Mouse (Mus musculus): ENCODE results near the gene Mfap5. TPM values are rescaled to one million over a fixed set of nuclear protein-coding genes. Genes with fewer than 3 reads are reported as not detected.

Gene Mfap5
- 68.1 and 71.2 TPM in 2 replicates for polyA plus RNA-seq (2012; rRNA removed)

DNA sequence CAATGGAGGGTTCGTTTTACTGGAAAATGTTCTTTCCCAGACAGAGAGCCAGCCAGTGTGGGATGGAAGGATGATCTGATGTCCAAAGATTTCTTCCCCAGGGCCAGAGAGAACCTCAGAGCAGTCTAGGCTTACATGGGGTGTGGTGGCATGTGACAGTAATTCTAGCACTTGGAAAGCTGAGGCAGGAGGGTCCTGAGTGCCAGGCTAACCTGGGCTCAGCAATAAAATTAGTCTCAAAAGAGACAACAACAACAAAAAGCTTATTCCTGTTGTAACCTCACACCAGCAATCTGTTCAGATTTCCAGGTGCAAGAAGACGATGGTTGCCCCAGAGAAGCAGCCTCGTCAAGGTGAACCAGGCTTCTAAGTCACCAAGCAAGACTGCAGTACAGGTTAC is at the start of gene Mfap5:
Gene Mfap5, plus strand, starts transcription at position 301 of the 400 bp plus-strand sequence.

DNA sequence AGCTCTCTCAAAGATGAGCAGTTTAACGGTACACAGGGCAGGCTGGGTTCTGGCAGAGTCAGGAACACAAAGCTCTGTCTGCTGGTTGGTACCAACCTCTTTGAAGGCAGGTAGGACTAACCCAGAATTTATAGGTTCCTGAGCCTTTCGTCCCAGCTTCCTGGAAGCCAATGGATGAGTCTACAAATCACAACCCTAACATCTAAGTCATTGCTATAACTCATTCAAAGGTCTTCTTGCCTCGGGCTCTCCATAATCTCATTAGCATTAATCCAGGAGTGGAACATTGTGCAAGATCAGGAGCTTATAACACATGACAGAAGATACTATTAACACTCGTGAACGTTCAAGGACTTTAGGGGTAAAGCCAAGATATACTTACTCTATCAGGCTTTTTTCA is 7.0 kb upstream of the Mfap5 start, which contains the start of gene Rimklb:
Gene Rimklb, minus strand, starts transcription at position 101 of the 400 bp plus-strand sequence.

DNA sequence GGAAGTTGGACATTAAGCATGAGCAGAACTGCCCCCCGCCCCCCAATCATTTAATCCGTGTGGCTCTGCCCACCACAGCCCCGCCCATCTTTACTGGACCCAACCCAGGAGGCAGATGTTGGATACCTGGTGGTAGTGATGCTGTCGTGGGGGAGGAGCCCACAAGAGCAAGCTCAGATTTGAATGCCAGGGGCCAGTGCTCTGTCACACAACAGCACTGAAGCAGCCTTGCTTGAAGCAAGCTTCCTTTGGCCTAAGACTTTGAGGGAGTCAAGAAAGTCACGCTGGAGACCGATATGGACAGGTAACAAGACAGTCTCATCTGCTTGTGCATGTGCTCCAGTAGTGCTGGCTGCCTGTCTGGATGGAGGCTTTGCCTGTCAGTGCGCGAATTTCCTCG is 48.0 kb downstream of the Mfap5 start, which contains the start of gene Aicda:
Gene Aicda, plus strand, starts transcription at position 196 of the 400 bp plus-strand sequence.

Other genes starting within 250 kb of the Mfap5 start
- 0.05 and 0.13 TPM in 2 replicates for gene Klrg1, start 223.0 kb upstream of the Mfap5 start, polyA plus RNA-seq (2012; rRNA removed)
- gene M6pr, start 197.1 kb upstream of the Mfap5 start, polyA plus RNA-seq (2012; rRNA removed) = 13.4 and 17.6 TPM in 2 replicates
- 15.4 and 23.5 TPM in 2 replicates for gene Phc1, start 165.3 kb upstream of the Mfap5 start, polyA plus RNA-seq (2012; rRNA removed)
- 0.02 and 0.04 TPM in 2 replicates for gene Rimklb, start 7.1 kb upstream of the Mfap5 start, polyA plus RNA-seq (2012; rRNA removed)
- not detected in 2 replicates for gene Aicda, start 48.0 kb downstream of the Mfap5 start, polyA plus RNA-seq (2012; rRNA removed)
- 3.3 and 4.9 TPM in 2 replicates for gene Apobec1, start 96.6 kb downstream of the Mfap5 start, polyA plus RNA-seq (2012; rRNA removed)
- not detected in 2 replicates for gene Gdf3, start 104.2 kb downstream of the Mfap5 start, polyA plus RNA-seq (2012; rRNA removed)
- not detected in 2 replicates for gene Dppa3, start 120.6 kb downstream of the Mfap5 start, polyA plus RNA-seq (2012; rRNA removed)
- gene Nanog, start 201.6 kb downstream of the Mfap5 start, polyA plus RNA-seq (2012; rRNA removed) = not detected in 2 replicates